Mouse (Mus musculus) gastrocnemius, postnatal 14 days (tissue): ENCODE measurements around the gene Cd160. TPM values are rescaled to one million over a fixed set of nuclear protein-coding genes. Genes with fewer than 3 reads are reported as not detected.

Experiments
- DNase-seq: peaks from one replicate; pipeline ENCODE4 v3.0.0; 2021; ENCODE audit warnings: mixed read lengths
- intact Hi-C: fragments of 180-260 bp; cut with DNase I; formaldehyde crosslinking; loops from one replicate; pipeline ENCODE4 v1.15.1; 2025; ENCODE audit warnings: low total_unique reads
- long read RNA-seq, 2 experiments: library from polyadenylated mRNA; stranded (forward); transcript quantifications; one replicate each; pipeline ENCODE4 v2.0.0; 2021
- total RNA-seq, 2 experiments: library from RNA; stranded (reverse); gene quantifications; 2 replicates each; pipeline ENCODE4 v1.2.3; 2021

The Cd160 gene
- total RNA-seq: not detected
- long read RNA-seq, experiment 1: 0 reads
- long read RNA-seq, experiment 2: 0 reads

GRCm38 (mm10) chr3:96828984-96829383 lies at the start of gene Cd160, which contains the start of gene Pdzk1:
Cd160 (minus strand) TSS chr3:96829351.
Pdzk1 (plus strand) TSS chr3:96829284.
- no peak for DNase-seq
- intact Hi-C loops: no loop called here

DNA sequence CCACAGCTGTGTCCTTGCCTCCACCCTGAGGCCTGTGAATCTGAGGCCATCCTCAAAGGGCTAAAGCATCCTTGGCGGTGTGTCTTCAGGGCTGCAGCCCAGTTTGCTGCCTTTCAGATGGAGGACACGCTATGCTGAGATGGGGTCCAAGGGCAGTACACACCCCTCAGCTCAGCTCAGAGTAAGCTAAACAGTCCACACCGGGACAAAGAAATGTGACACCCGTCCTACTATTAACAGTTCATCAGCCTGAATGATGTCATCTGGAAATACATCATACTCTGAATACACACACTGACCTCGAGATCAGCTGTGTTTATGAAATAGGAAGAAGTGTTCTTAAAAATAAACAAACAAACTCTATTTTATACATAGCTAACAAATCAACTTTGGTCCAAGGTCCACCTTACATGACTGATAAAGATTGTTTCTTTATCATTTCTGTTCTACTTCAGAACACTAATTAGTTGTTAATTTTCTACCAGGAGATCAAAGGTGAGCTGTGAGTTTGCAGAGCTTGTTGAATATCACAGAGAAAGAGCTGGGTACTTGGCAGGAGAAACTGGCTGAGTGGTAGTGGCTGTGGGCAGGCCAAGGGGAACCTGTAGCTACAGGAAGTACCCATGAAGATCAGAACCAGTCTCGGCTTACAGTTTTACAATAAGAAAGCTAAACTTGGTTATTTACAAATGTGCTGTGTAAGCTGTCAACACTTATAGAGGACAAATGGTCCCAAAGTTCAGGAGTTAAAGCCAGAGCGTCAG lies 45.8 kb upstream of the Cd160 start:
- intact Hi-C loops: no loop called here
- DNase-seq: no peak

- intact Hi-C loops: no loop called here
These were observed 43.4 kb upstream of the Cd160 start for GRCm38 (mm10) chr3:96872501-96872900.

GRCm38 (mm10) chr3:96871070-96871469 lies 41.9 kb upstream of the Cd160 start:
- no peak for DNase-seq
- intact Hi-C loops: no loop called here

More at GRCm38 (mm10) chr3:96872501-96872900, 43.4 kb upstream of the Cd160 start:
- DNase-seq: no peak

DNA sequence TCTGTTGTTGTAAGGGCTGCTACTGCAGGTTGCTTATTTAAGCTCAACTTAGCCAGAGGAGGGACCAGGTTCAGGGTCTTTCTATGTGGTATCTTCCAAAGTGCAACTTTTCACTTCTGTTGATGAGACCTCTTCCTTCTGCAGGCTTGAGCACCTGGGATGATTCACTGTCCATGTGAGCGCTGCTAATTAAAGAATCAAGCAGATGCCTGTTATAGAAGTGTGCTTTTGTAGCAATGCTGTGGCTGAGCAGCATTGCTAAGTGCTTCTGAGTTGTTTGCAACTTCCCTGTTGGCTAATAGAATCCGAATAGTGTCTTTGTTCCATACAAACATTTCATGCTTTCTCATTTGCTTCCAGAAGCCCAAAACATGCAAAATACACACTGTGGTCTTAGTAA lies 41.1 kb upstream of the Cd160 start:
- no peak for DNase-seq
- intact Hi-C loops: no loop called here

DNA sequence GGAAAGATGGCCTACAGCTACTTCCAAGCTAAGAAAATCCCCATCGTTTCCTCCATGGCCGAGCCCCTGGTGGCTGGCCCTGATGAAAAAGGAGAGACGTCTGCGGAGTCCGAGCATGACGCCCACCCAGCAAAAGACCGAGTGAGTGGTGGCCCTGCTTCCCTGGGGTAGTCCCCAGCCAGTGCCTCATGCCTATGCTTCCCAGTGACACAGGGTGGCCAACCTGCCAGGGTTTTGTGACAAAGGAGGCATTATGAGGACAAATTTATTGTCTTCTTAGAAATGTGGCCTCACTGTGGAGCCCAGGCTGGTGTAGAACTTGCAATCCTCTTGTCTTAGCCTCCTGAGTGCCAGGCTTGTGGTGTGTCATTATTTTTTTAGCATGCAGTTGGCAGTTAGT lies 39.9 kb upstream of the Cd160 start:
- no peak for DNase-seq
- intact Hi-C loops: no loop called here

DNA sequence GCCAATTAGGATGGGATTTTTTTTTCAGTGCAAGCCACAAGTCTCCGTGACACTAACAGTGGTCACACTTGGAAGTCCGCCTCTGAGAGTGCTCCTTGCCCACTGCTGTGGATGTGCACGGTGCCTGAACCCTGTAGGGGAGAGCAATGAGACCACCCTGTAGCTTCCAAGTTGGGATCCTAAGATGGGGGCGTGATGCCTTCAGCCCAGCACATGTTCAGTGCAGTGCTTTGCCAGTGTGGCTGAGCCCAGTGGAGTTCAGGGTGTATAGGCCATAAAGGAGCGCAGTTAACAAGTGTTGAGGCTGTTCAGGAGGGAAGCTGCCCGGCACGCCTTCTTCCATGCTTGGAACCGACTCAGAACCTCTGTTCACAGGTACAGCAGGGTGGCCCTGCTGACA lies 39.4 kb upstream of the Cd160 start:
- no peak for DNase-seq

GRCm38 (mm10) chr3:96867863-96868262 lies 38.7 kb upstream of the Cd160 start:
- intact Hi-C loops: no loop called here
- DNase-seq: no peak

More for the DNA sequence above, 39.4 kb upstream of the Cd160 start:
- intact Hi-C loops: no loop called here

- intact Hi-C loops: no loop called here
- no peak for DNase-seq
These were observed 31.3 kb upstream of the Cd160 start for GRCm38 (mm10) chr3:96860498-96860897.

DNA sequence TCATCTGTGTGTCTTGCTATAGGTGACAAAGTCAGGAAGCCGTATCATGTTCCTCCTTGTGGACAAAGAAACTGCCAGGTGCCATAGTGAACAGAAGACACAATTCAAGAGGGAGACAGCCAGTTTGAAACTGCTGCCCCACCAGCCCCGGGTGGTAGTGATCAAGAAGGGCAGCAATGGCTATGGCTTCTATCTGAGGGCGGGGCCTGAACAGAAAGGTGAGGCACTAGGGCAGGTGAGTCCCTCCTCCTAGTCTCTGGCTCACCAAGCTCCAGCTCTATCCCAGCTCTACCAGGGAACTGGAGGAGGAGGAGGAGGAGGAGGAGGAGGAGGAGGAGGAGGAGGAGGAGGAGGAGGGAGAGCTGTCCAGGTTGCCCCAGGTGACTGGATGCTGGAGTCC lies 26.7 kb upstream of the Cd160 start:
- intact Hi-C loops: no loop called here
- DNase-seq: no peak

DNA sequence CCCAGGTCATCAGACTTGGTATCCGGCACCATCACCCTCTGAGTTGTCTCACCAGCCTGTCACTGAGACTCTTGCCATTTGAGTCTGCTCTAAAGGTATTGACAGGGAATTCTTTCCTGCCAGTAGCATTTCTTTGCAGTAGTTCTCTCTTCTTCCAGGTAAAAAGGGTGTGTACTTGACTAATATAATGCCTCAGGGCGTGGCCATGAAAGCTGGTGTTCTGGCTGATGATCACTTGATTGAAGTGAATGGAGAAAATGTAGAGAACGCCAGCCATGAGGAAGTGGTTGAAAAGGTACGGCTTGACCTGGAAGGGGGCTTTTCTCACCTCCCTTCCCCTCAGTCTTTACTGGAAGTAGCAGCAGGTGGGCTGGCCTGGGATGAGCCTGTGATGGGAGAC lies 25.2 kb upstream of the Cd160 start:
- intact Hi-C loops: no loop called here
- DNase-seq: no peak

DNA sequence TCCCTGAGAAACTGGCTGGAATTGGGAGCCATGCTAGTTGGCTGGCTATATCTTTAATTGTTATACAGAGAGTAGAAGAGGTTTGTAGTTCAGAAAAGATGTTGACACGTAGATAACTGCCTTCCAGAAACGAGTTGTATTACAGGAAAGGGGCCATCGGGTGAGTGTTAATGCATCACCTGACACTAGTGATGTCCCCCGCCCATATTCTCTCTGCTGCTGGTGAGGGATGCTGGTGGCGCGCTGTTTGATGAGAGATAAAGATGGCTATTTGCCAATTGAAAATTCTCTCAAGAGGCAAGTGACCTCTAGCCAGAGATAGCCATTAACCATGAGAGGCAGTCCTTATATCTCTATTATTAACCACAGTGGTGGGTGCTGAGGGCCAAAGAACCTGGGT lies 23.4 kb upstream of the Cd160 start:
- no peak for DNase-seq
- intact Hi-C loops: no loop called here

- intact Hi-C loops: no loop called here
- DNase-seq: no peak
These were observed 20.1 kb upstream of the Cd160 start for GRCm38 (mm10) chr3:96849168-96849727.

DNA sequence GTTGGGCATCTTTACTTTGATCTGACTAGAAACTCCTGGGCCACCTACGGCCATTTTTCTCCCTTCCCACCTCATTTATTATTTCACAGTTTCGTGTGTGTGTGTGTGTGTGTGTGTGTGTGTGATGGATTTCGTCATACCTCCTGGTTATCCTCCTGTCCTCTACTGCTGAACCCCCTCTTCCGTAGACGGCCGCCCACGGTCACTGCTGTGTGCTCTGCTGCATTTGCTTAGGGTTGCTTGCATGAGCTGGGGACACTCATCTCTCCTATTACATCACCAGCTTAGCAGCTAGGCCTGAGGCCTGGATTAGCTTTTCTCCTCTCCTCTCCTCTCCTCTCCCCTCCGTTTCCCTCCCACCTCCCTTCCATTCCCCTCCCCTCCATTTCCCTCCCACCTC lies 19.3 kb upstream of the Cd160 start:
- intact Hi-C loops: no loop called here
- DNase-seq: no peak

DNA sequence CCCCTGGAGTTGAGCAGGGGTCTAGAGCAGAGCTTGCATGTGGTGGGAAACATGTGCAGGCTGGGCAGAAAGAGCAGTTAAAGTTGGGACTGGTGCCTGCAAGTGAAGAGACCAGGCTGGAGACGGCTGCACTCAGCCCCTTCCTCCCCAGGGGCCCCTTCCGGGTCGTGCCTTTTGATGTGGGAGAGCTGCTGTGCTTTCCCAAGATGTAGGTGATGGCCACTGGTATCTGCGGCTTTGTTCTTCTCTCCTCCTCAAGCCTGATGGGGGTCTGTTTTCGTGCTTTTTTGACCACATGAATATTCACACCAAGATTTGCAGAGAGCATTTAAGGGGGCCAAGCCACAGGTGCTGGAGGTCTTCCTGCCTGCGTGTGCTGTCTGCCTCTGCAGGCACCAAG lies 18.5 kb upstream of the Cd160 start:
- DNase-seq: no peak
- intact Hi-C loops: no loop called here

- intact Hi-C loops: no loop called here
- no peak for DNase-seq
These were observed 17.8 kb upstream of the Cd160 start for GRCm38 (mm10) chr3:96846985-96847384.

GRCm38 (mm10) chr3:96845806-96846205 lies 16.7 kb upstream of the Cd160 start:
- no peak for DNase-seq
- intact Hi-C loops: no loop called here

GRCm38 (mm10) chr3:96845191-96845590 lies 16.0 kb upstream of the Cd160 start:
- intact Hi-C loops: no loop called here
- no peak for DNase-seq

DNA sequence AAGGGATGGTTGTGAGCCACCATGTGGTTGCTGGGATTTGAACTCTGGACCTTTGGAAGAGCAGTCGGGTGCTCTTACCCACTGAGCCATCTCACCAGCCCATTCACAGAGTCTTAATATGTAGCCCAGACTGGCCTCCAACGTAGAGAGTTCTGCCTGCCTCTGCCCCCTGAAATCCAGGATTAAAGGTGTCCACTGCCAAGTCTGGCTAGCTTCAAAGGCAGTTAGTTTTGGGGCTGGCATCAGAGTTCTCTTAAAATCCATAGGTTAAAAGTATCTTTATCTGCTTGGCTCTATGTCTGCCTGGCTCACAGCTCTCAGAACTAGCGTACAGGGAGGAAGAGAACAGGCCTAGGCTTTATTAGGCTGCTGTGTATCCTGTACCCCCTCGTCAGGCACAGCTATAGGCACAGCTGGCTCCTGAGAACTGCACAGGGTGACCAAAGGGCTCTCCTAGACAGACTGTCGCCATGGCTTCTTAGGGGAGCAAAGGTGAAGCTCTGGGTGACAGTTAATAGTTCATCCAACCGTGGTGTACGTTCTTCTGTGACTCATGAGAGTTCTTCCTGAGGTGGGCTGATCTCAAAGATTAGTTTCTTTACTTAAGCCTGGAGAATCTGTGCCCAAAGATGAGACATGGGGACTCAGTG lies 10.0 kb upstream of the Cd160 start:
- no peak for DNase-seq
- intact Hi-C loops: no loop called here

GRCm38 (mm10) chr3:96836414-96836813 lies 7.3 kb upstream of the Cd160 start:
- intact Hi-C loops: no loop called here
- DNase-seq: no peak
